Mouse (Mus musculus) right cerebral cortex, postnatal 10 days (tissue): ENCODE data around the gene Mug1.
"Not testable (repeated sequence)": the region's sequence is repeated elsewhere in the genome, so short reads cannot be mapped to it uniquely, and the experiment has no call there.

ENCODE experiments used
- DNase-seq, 2 experiments: peaks; one replicate each; pipeline ENCODE4 v3.0.0; 2021; ENCODE audit warnings: low spot score in 2 of 2

Gene Mug1

GRCm38 (mm10) chr6:121838271-121838670 lies at the start of gene Mug1:
Gene Mug1 (plus strand): TSS chr6:121838541.
- not testable (repeated sequence) for DNase-seq

GRCm38 (mm10) chr6:121828034-121828433 lies 10.3 kb upstream of the Mug1 start:
- no peak for DNase-seq

- DNase-seq: no peak
Observed at GRCm38 (mm10) chr6:121836361-121836760, 2.0 kb upstream of the Mug1 start.

- no peak for DNase-seq
Observed at GRCm38 (mm10) chr6:121848378-121848777, 10.0 kb downstream of the Mug1 start.
